In the genomic region with DNA sequence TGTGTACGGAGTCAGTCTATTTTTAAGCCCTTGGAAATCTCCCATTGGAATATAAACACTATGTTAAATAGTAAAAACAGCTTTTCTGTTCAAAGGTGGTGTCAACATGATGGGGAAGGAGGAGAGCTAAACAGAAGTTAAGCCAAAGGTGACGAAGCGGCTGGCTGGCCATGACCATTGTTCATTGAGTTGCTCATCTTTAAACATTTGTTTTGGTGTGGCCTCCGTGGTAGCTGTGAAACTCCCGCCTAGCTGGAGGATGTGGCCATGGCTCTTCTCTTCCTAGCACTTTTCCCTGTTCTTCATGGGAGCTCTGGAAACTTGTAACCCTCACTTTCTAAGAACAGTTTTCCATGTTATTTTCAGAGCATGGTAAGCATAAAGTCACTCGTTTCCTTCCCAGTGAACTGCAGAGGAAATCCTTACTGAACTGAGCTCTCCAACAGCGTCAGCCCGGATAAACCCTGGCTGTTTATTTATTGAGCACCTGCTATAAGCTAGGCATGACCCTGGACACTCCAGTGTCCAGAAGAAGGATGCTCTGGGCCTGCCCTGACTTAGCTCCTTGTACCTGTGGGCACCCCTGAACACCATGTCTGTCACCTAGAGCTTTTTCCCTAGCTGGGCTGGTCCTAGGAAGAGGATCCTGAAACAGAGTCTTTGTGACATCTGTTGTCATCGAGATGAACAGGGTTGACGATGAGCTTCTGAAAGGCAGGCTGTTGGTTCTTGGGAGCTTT, we compare ENCODE assay signal across 18 mouse cellular contexts. TPM values are rescaled to one million over a fixed set of nuclear protein-coding genes. Genes with fewer than 3 reads are reported as not detected.
DNase-seq lines count a peak whose midpoint lies in the region; ATAC-seq and TF ChIP-seq lines count a peak whose summit lies in the region.
"Had no signal": no experiment of that assay in that cellular context is flagged by ENCODE, and none has a peak within 500 bp of the region (broad histone marks: within the 10 kb centered on the region; RNA-seq: fewer than 3 reads in every experiment).

No protein-coding gene starts in this region.

- H3K9ac ChIP-seq in hindbrain, embryonic 13.5 days, result no peak overlapping the region
- H3K9ac ChIP-seq in hindbrain, postnatal 0 days (replicated peaks; ENCODE audit: low read length), result no peak overlapping the region
- no peak overlapping the region for H3K9ac ChIP-seq in midbrain, embryonic 12.5 days (replicated peaks)
- H3K9ac ChIP-seq in midbrain, embryonic 14.5 days (replicated peaks; ENCODE audit: low read length), result no peak overlapping the region
- H3K9ac ChIP-seq: embryonic facial prominence, embryonic 15.5 days; forebrain, embryonic 12.5 days; midbrain, embryonic 13.5 days had no signal

- ATAC-seq in hindbrain, embryonic 13.5 days (ENCODE audit: low FRiP score), result no peak
- ATAC-seq in hindbrain, postnatal 0 days, result no peak
- no peak for ATAC-seq in midbrain, embryonic 12.5 days (ENCODE audit: low FRiP score, low read depth)
- ATAC-seq in midbrain, embryonic 14.5 days (ENCODE audit: low FRiP score, low TSS enrichment), result no peak
- ATAC-seq: midbrain, embryonic 13.5 days had no signal

- 85% methylated on average over 10 of the region's 10 CpGs for WGBS in hindbrain, embryonic 13.5 days
- WGBS in hindbrain, postnatal 0 days, result 72% methylated on average over 10 of the region's 10 CpGs
- WGBS in midbrain, embryonic 12.5 days, result 83% methylated on average over 10 of the region's 10 CpGs
- WGBS in midbrain, embryonic 14.5 days, result 84% methylated on average over 10 of the region's 10 CpGs
- WGBS in olfactory bulb, adult 2 months, result 59% methylated on average over 10 of the region's 10 CpGs

- peak overlapping the region; percentile 24; the same call in 1 of the 2 replicates for H3K27ac ChIP-seq in hindbrain, embryonic 13.5 days
- H3K27ac ChIP-seq in hindbrain, postnatal 0 days, result no peak overlapping the region
- H3K27ac ChIP-seq in midbrain, embryonic 12.5 days (replicated peaks), result 0 out of 2 replicates have a peak overlapping the region, but pooled peaks have one; percentile 25
- no peak overlapping the region for H3K27ac ChIP-seq in midbrain, embryonic 14.5 days (replicated peaks; ENCODE audit: low read depth, low read length)
- peak overlapping the region; percentile 80 for H3K27ac ChIP-seq in olfactory bulb, adult 2 months (ENCODE audit: insufficient read depth, low read depth, low read length)
- H3K27ac ChIP-seq: embryonic facial prominence, embryonic 15.5 days; forebrain, embryonic 12.5 days; midbrain, embryonic 13.5 days had no signal

- no peaks in the 10 kb centered on the region for H3K9me3 ChIP-seq in hindbrain, embryonic 13.5 days
- H3K9me3 ChIP-seq in hindbrain, postnatal 0 days (ENCODE audit: low read length), result no peaks in the 10 kb centered on the region
- H3K9me3 ChIP-seq in midbrain, embryonic 12.5 days, result no peaks in the 10 kb centered on the region
- no peaks in the 10 kb centered on the region for H3K9me3 ChIP-seq in midbrain, embryonic 14.5 days (ENCODE audit: control insufficient read depth, low read length)
- H3K9me3 ChIP-seq: embryonic facial prominence, embryonic 15.5 days; forebrain, embryonic 12.5 days; midbrain, embryonic 13.5 days had no signal

- H3K27me3 ChIP-seq in hindbrain, embryonic 13.5 days, result no peaks in the 10 kb centered on the region
- H3K27me3 ChIP-seq in hindbrain, postnatal 0 days (ENCODE audit: insufficient read depth, low read length), result no peaks in the 10 kb centered on the region
- H3K27me3 ChIP-seq in midbrain, embryonic 12.5 days, result no peaks in the 10 kb centered on the region
- no peaks in the 10 kb centered on the region for H3K27me3 ChIP-seq in midbrain, embryonic 14.5 days (ENCODE audit: control insufficient read depth, insufficient read depth, low read length)
- H3K27me3 ChIP-seq: embryonic facial prominence, embryonic 15.5 days; forebrain, embryonic 12.5 days; midbrain, embryonic 13.5 days had no signal

- DNase-seq in heart, adult 11 months, result peak; percentile 78
- DNase-seq in heart, adult 9 months (ENCODE audit: low spot score in 2 of 2), result no peak
- no peak for DNase-seq in hindbrain, postnatal 0 days (ENCODE audit: low spot score)
- no peak for DNase-seq in midbrain, embryonic 14.5 days
- DNase-seq in layer of hippocampus, adult 9-11 months, result no peak
- DNase-seq: adrenal gland, postnatal 25 days; cerebellum, adult 9-10 months; layer of hippocampus, postnatal 36 days; lung, adult 18-20 months; lung, postnatal 36 days; thymus, postnatal 14 days had no signal

- H3K4me2 ChIP-seq in hindbrain, embryonic 13.5 days, result no peak overlapping the region
- no peak overlapping the region for H3K4me2 ChIP-seq in hindbrain, postnatal 0 days (ENCODE audit: low read depth, low read length)
- no peak overlapping the region for H3K4me2 ChIP-seq in midbrain, embryonic 12.5 days (replicated peaks)
- H3K4me2 ChIP-seq in midbrain, embryonic 14.5 days (ENCODE audit: low read length), result no peak overlapping the region
- H3K4me2 ChIP-seq: embryonic facial prominence, embryonic 15.5 days; forebrain, embryonic 12.5 days; midbrain, embryonic 13.5 days had no signal

- H3K4me1 ChIP-seq in hindbrain, embryonic 13.5 days (replicated peaks), result peaks cover 55% of the 10 kb centered on the region
- H3K4me1 ChIP-seq in hindbrain, postnatal 0 days (ENCODE audit: insufficient read depth, low read length), result peaks cover 5% of the 10 kb centered on the region; the same call in 1 of the 2 replicates
- H3K4me1 ChIP-seq in midbrain, embryonic 12.5 days, result peaks cover 7% of the 10 kb centered on the region; the same call in 1 of the 2 replicates
- 0 out of 2 replicates have a peak, but pooled peaks cover 11% of the 10 kb centered on the region for H3K4me1 ChIP-seq in midbrain, embryonic 14.5 days (ENCODE audit: control insufficient read depth, insufficient read depth, low read length)
- peaks cover 27% of the 10 kb centered on the region for H3K4me1 ChIP-seq in olfactory bulb, adult 2 months (ENCODE audit: control insufficient read depth, insufficient read depth, low read length)

- no peak for TF ChIP-seq POLR2A in olfactory bulb, adult 2 months (IDR thresholded peaks at IDR 0.05; ENCODE audit: insufficient read depth, low read depth, low read length)

- no peak overlapping the region for H3K4me3 ChIP-seq in hindbrain, embryonic 13.5 days
- H3K4me3 ChIP-seq in hindbrain, postnatal 0 days (ENCODE audit: low read length), result no peak overlapping the region
- no peak overlapping the region for H3K4me3 ChIP-seq in midbrain, embryonic 12.5 days
- no peak overlapping the region for H3K4me3 ChIP-seq in midbrain, embryonic 14.5 days (replicated peaks; ENCODE audit: low read depth, low read length)
- no peak overlapping the region for H3K4me3 ChIP-seq in olfactory bulb, adult 2 months (ENCODE audit: insufficient read depth, low read depth, low read length)
- H3K4me3 ChIP-seq: embryonic facial prominence, embryonic 15.5 days; forebrain, embryonic 12.5 days; midbrain, embryonic 13.5 days had no signal

- H3K36me3 ChIP-seq in hindbrain, embryonic 13.5 days, result no peaks in the 10 kb centered on the region
- no peaks in the 10 kb centered on the region for H3K36me3 ChIP-seq in hindbrain, postnatal 0 days (ENCODE audit: insufficient read depth, low read length)
- H3K36me3 ChIP-seq in midbrain, embryonic 12.5 days, result no peaks in the 10 kb centered on the region
- H3K36me3 ChIP-seq in midbrain, embryonic 14.5 days (ENCODE audit: control insufficient read depth, insufficient read depth, low read length), result no peaks in the 10 kb centered on the region
- H3K36me3 ChIP-seq: embryonic facial prominence, embryonic 15.5 days; forebrain, embryonic 12.5 days had no signal

- TF ChIP-seq CTCF in hindbrain, postnatal 0 days (IDR thresholded peaks at IDR 0.05; ENCODE audit: low read depth), result no peak
- no peak for TF ChIP-seq CTCF in olfactory bulb, adult 2 months (IDR thresholded peaks at IDR 0.05; ENCODE audit: insufficient read depth, low read depth, low read length)

RNA-seq across cellular contexts. Expression of a gene that starts 40.2 kb away (rescaled TPM):
- 37.9 and 41.5 TPM in 2 replicates for polyA plus RNA-seq in hindbrain, embryonic 13.5 days (2015; fragmentation: Nextera tagmentation; extraction: Ambion mirVana)
- 23.0 and 26.8 TPM in 2 replicates for total RNA-seq in hindbrain, postnatal 0 days (2014; rRNA removed)
- 15.9 and 16.2 TPM in 2 replicates for polyA plus RNA-seq in hindbrain, postnatal 0 days (2015; fragmentation: Nextera tagmentation; extraction: Ambion mirVana)
- polyA plus RNA-seq in midbrain, embryonic 12.5 days (2016; fragmentation: Nextera tagmentation; extraction: Ambion mirVana), result 43.5 and 47.1 TPM in 2 replicates
- 29.5 and 39.8 TPM in 2 replicates for polyA plus RNA-seq in midbrain, embryonic 14.5 days (2014; fragmentation: Nextera tagmentation; extraction: Ambion mirVana)
- not detected in 2 replicates for polyA plus RNA-seq in olfactory bulb, adult 2 months (2012; ENCODE audit: insufficient read depth, insufficient read length, low replicate concordance, missing spikeins)
- total RNA-seq: CH12.LX had no signal

Comparison
In these comparisons a context has a peak if more than half of its experiments do, and no peak if none do; other contexts are left out.
1. H3K27ac ChIP-seq: peak in hindbrain, embryonic 13.5 days (single experiment), midbrain, embryonic 12.5 days (single experiment) and olfactory bulb, adult 2 months (single experiment); none in hindbrain, postnatal 0 days (single experiment) and midbrain, embryonic 14.5 days (single experiment).
2. RNA of a gene that starts 40.2 kb away (polyA plus RNA-seq): 43.5 to 47.1 TPM in midbrain, embryonic 12.5 days, 29.5 to 39.8 TPM in midbrain, embryonic 14.5 days, 37.9 to 41.5 TPM in hindbrain, embryonic 13.5 days and 15.9 to 16.2 TPM in hindbrain, postnatal 0 days; not detected in olfactory bulb, adult 2 months; every median in the first group is over 10 times any median in the second.